ENCODE assay signal across 1 mouse cellular context in genomic region chr3:32419866-32420265, GRCm38 (mm10).
TF ChIP-seq lines count a peak whose summit lies in the region.

No protein-coding gene starts in this region.

TF ChIP-seq in CH12.LX, 34 proteins besides CTCF, POLR2A, EP300 and RAD21 (continued from another document):
- TF ChIP-seq USF1 (IDR thresholded peaks at IDR 0.05; ENCODE audit: low read depth, low read length): no peak
